Mouse (Mus musculus): ENCODE data around the gene Kiss1.
"Not testable (repeated sequence)": the region's sequence is repeated elsewhere in the genome, so short reads cannot be mapped to it uniquely, and the experiment has no call there.

Gene Kiss1

DNA sequence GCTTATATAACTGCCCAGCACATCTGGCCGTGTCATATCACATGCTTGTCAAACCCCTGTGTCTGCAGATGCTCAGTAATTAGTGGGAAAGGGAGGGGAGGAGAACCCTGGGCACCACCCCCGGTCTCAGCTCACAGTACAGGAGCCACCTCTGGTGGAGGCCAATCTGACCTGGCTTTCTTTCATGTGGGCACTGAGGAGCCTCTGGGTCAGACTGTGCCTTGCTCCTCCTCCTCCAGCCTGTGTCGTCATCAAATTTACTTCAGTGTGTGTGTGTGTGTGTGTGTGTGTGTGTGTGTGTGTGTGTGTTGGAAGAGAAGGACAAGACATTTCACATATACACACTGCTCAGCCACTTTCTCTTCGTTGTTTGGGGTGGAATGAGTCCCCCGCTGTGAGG lies 1.7 kb downstream of the Kiss1 start:
- DNase-seq: no peak

DNA sequence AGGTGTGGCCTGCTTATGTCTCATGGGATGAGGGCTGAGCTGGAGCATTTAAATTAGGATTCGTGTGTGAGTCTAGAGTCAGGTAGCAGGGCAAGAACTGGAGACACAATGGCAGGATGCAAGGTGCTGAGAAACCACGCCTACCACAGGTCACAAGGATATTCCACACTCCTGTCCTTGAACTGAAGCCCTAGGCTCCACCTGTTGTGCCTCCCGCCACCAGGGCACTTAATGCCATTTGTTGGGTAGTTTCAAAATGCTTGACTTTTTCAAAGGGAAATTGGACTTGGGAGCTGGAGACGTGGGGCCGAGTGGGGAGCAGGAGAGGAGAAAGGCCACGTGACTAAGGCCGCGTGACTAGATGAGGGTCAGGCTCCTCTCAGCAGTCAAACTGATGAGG lies 4.3 kb downstream of the Kiss1 start:
- no peak for DNase-seq

- no peak for DNase-seq
Observed at GRCm38 (mm10) chr1:133327094-133327493, 5.4 kb downstream of the Kiss1 start.

DNA sequence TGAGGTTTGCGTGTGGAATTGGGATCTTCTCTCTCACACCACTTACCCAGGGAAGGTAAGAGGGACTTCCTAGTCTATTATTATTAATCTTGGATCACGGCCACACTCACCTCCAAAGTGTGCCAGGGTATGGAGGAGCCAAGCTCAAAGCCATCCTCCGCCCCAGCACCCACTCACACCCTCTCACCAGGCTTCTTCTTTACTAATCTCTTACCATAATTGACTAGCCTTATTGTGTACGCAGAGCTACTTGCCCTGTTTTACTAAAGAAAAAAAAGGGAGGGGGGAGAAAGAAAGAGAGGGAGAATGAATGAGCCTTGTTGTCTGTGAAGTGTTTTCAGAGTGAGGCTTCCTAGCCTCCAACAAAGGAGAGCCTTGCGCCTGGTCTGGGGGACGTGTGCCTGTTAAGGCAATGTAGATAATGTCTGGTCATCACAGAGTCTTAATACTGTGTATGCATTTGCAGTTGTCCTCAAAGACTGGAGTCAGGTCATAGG lies 6.7 kb downstream of the Kiss1 start:
- no peak for DNase-seq

- DNase-seq: peak; percentile 18
Observed at GRCm38 (mm10) chr1:133328896-133329637, 7.4 kb downstream of the Kiss1 start.

DNA sequence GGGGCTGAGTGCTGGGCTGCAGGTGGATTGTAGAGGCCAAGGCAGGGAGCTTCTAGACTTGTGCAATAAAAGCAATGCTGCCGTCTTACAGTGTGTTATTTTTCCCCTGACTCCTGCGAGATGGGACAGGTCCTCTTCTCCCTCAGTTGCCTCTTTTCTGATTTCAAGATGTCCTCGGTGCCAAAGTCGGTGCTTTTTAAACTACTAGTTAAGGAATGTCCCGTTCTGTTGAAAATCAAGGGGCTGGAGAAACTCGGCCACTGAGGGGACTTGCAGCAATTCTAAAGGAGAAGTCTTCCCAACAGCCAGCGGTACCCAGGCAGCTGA lies 7.9 kb downstream of the Kiss1 start:
- no peak for DNase-seq

- DNase-seq: no peak
Observed at GRCm38 (mm10) chr1:133331142-133331541, 9.5 kb downstream of the Kiss1 start.

- no peak for DNase-seq
Observed at GRCm38 (mm10) chr1:133332656-133333430, 11.2 kb downstream of the Kiss1 start.

DNA sequence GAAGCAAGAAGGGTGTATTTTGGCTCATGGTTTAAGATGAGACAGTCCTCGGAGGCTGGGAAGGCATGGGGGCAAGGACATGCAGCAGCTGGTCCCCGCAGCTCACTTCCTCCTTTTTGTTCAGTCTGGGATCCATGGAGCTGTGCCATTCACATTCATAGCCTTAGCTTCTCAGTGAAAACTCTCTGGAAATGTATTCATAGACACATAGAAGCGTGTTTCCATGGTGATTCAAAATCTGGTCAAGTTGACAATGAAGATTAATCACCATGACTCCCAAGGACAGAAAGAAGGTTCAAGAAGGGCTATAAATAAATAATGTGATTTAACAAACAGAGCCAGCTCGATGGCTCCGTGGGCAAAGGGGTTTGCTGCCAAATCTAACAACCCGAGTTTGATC lies 12.3 kb downstream of the Kiss1 start:
- DNase-seq: no peak

GRCm38 (mm10) chr1:133340403-133340802 lies 18.7 kb downstream of the Kiss1 start:
- not testable (repeated sequence) for DNase-seq

DNA sequence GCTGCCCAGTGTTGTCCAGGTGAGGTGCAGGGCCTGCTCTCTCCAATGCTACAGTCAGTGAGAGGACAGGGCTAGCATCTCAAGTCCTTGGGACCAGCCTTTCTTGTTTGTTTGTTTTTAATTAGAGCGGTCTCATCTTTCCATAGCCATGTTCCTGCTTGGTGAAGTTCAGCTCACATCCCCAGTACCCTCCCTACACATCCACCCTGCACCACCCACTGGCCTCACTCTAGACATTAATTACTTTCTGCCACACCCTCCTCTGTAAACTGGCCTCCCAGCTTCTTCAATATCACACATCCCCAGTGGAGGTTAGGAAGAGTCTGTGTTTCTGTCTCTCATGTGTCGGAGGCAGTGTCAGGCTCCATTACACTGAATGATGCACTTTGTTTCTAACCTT lies 22.7 kb downstream of the Kiss1 start:
- DNase-seq: no peak

DNA sequence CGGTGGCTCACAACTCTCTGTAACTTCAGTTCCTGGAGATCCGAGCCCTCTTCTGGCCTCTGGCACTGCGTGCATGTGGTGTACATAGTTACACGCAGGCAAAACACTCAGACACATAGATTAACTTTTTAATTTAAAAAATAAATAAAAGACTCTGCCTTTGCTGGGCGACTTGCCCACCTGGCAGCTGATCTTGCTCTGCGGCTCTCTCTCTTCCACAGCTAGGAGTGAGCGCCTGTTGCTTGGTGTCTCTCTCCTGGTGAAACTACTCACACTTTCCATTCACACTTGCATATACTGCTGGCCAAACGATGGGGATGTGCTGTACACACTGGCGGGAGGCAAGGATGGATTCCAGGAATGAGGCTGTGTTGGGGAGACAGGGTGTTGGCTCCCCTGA lies 24.9 kb downstream of the Kiss1 start:
- no peak for DNase-seq

- DNase-seq: no peak
Observed at GRCm38 (mm10) chr1:133347226-133347625, 25.6 kb downstream of the Kiss1 start.

DNA sequence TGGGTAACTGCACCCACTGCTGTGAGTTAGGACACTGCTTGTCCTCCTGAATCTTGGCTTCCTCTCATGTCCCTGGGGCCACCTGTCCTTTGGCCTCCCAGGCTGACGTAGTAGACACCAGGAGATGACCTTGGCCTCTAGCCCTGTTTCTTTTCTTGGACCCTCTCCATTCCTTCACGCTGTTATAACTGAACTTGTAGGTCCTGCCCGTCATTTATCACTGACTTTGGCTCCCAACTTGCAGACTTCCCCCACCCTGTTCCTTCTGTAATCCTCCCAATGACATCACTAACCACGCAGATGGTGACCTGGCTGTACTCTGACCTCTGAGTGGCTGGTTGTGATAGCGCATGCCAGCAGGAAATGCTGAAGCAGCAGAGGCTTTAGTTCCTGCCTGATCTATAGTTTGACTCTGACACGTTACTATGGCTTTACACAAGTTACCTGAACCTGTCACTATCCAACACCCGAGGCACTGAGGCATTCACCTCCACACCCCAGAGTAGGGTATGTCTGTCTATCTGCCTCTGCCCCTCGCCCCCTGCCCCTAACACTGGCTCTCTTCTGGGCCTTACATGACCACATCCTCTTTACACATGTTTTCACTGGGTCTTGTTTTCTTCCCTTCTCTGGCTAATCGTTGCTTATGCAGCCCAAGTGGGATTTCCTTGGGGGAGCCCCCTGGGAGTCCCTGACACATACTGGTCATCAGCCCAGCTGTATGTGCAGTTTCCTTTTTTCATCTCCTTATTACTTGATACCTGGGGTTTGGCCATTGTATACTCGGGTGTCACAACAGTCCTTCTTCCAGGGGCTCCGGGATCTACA lies 26.2 kb downstream of the Kiss1 start:
- peak; percentile 49 for DNase-seq

DNA sequence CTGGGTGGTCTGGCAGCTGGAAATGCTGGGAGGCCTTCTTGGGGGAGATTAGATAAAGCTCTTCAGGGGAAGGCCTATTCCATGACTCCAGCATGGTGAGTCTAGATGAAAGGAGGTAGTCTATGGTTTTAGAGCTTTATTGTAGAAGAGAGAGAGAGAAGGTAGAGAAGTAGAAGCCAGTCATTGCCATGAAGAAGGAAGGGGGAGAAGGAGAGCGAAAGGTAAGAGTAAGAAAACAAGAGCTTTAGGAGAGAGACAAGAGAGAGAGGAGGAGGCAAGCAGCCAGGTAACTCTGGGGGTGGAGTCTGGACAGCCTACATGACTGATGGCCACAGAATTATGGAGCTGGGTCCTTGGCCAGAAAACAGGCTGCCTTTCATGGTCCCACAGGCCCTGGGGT lies 28.5 kb downstream of the Kiss1 start, which contains the start of gene Ren1:
TSS of gene Ren1 (plus strand) at position 301 of the 400 bp plus-strand sequence.
- DNase-seq: no peak

DNA sequence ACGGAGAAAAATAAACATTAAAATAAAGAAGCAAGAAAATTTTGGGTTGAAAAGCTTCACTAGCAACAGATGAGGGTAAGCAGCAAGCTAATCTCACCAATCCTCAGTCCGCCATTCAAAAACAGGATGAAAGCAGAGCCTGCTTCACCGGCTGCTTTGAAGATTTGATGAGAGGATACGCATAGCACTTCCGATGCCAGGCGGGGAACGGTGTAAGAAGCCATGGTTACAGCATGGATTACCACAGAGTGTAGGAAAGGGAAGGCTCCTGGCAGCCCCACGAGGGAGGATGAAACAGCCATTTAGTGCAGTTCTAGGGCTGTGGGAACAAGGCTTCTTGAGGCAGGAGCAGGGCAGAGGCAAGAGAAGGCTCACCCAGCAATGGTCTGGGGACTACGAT lies 30.1 kb downstream of the Kiss1 start:
- no peak for DNase-seq

GRCm38 (mm10) chr1:133353371-133353809 lies 31.7 kb downstream of the Kiss1 start:
- peak; percentile 89 for DNase-seq

DNA sequence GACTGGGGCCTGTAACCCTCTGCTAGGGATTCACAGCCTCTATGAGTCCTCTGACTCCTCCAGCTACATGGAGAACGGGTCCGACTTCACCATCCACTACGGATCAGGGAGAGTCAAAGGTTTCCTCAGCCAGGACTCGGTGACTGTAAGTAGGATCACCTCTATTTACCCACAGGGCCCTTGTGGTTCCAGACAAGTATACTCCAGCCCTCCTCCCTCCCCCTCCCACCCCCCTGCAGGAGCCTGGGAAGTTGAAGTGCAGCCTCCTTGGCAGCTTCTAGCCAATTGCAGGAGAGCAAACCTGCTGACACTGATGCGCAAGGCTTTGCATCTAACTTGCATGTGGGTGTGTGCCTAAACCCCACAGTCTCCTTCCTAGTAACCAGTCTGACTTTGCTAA lies 33.8 kb downstream of the Kiss1 start:
- no peak for DNase-seq

GRCm38 (mm10) chr1:133355912-133356311 lies 34.2 kb downstream of the Kiss1 start:
- no peak for DNase-seq

GRCm38 (mm10) chr1:133356330-133356729 lies 34.7 kb downstream of the Kiss1 start:
- no peak for DNase-seq

GRCm38 (mm10) chr1:133361006-133361405 lies 39.3 kb downstream of the Kiss1 start:
- no peak for DNase-seq

DNA sequence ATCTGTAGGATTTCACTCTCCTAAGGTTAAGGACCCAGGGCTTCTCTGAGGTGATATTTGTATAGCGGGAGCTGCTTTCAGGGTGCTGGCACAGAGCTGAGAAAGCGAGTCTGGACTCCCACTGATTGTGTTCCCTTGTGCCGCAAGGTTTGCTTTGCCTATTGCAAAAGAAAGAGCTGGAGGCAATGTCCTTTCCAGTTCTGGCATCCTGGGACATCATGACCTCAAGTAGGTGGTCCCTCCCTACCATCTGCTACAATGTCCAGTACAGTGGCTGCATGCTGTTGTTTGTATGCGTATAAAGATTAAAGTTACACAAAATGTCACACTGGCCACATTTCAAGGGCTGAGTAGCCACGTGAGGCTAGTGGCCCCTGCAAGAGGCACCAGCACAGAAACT lies 40.4 kb downstream of the Kiss1 start:
- DNase-seq: no peak

DNA sequence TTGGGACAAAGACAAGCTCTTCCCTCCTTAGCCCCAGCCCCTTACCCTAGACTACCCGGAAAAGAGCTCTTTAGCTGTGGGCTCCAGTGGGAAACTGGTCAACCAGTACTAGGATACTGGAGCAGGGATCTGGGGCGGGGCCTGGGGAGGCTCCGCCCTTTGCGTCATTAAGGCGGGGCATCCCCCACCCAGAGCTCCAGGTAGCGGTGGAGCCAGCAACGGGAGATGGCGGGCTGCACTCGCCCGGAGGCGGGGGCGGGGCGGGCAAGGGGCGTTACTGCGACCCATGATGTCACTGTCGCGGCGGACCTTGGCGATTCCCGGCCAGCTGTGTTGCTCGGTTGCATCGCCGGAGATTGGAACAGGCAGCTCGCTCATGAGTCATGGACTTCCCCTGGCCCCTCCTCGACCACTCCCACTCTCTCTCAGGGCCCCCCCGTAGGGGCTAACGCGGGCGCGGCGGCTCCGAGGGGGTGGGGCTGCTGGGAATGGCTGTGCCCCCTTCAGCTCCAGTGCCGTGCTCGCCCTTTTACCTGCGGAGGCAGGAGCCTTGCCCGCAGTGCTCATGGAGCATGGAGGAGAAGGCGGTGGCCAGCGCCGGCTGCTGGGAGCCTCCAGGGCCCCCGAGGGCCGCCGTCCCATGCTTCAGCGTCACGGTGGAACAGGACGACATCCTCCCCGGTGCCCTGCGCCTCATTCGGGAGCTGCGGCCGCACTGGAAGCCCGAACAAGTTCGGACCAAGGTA lies 41.8 kb downstream of the Kiss1 start, which contains the start of gene Etnk2:
TSS of gene Etnk2 (plus strand) at position 297 of the 746 bp plus-strand sequence.
- peak; percentile 88 for DNase-seq
